Comparison of ENCODE assay signal across 9 mouse cellular contexts in the genomic region with DNA sequence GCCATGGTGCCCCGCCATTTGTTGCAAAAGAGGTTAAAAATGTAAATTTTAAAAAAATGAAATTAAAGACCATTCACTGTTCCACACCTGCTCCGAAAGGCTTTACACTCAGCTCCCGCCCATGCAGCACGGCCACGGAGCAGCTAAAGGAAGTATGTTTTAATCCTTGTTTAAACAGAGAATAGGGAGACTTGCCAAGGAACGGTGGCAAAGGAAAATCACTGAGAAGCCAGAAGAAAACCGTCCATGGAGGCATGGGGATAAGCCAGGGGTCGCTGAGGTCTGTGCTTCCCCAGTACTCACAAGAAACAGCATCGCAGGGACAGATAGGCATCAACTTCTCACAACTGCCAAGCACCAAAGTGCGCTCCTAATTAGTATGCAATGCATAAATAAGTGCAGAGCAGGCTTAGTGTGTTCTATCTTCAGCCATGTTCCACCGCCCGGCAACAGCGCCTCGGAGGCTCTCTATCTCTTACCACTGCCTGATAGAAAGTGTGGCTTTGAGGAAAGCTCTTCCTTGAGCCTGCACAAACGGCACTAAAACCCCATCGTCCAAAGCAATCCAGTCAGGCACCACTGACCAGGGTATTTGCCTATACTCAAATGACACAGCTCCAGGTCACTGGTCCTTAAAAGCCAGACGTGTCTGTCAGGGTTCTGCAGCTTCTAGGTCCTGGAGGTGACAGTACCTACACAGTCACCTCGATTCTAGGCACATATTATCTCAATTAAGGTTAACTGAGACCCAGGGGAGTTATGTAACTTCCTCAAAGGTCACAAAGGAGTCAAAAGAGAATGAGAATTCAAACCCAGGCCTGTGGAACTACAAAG.
DNase-seq lines count a peak whose midpoint lies in the region; ATAC-seq and TF ChIP-seq lines count a peak whose summit lies in the region.
"Had no signal": no experiment of that assay in that cellular context is flagged by ENCODE, and none has a peak within 500 bp of the region (broad histone marks: within the 10 kb centered on the region; RNA-seq: fewer than 3 reads in every experiment).

No protein-coding gene starts in this region.

- peak overlapping the region; percentile 19; the same call in 1 of the 2 replicates for H3K4me2 ChIP-seq in embryonic facial prominence, embryonic 11.5 days (ENCODE audit: low read depth, low read length)
- peak overlapping the region; percentile 45 for H3K4me2 ChIP-seq in intestine, embryonic 14.5 days (ENCODE audit: low read length)
- peak overlapping the region; percentile 49 for H3K4me2 ChIP-seq in lung, embryonic 14.5 days
- peak overlapping the region; percentile 31 for H3K4me2 ChIP-seq in stomach, embryonic 14.5 days (replicated peaks; ENCODE audit: low read depth, low read length)

- H3K36me3 ChIP-seq in ES-Bruce4 (ENCODE audit: control insufficient read depth, insufficient read depth, low read length, poor library complexity, severe bottlenecking), result no peaks in the 10 kb centered on the region
- H3K36me3 ChIP-seq in embryonic facial prominence, embryonic 11.5 days (replicated peaks; ENCODE audit: control insufficient read depth, insufficient read depth, low read depth, low read length), result no peaks in the 10 kb centered on the region
- no peaks in the 10 kb centered on the region for H3K36me3 ChIP-seq in intestine, embryonic 14.5 days (ENCODE audit: control insufficient read depth, insufficient read depth, low read length)
- H3K36me3 ChIP-seq in lung, embryonic 14.5 days (ENCODE audit: insufficient read depth), result no peaks in the 10 kb centered on the region
- no peaks in the 10 kb centered on the region for H3K36me3 ChIP-seq in stomach, embryonic 14.5 days (ENCODE audit: control insufficient read depth, insufficient read depth, low read length)

- H3K27me3 ChIP-seq in ES-Bruce4 (ENCODE audit: control insufficient read depth, insufficient read depth, low read length, poor library complexity, severe bottlenecking), result no peaks in the 10 kb centered on the region
- no peaks in the 10 kb centered on the region for H3K27me3 ChIP-seq in embryonic facial prominence, embryonic 11.5 days (ENCODE audit: control insufficient read depth, insufficient read depth, low read length)
- no peaks in the 10 kb centered on the region for H3K27me3 ChIP-seq in intestine, embryonic 14.5 days (replicated peaks; ENCODE audit: control insufficient read depth, insufficient read depth, low read length)
- no peaks in the 10 kb centered on the region for H3K27me3 ChIP-seq in lung, embryonic 14.5 days (ENCODE audit: insufficient read depth, low read length)
- H3K27me3 ChIP-seq in stomach, embryonic 14.5 days (ENCODE audit: control insufficient read depth, insufficient read depth, low read length), result no peaks in the 10 kb centered on the region
- H3K27me3 ChIP-seq: megakaryocyte, embryonic 14.5 days had no signal

- ATAC-seq in embryonic facial prominence, embryonic 11.5 days (replicated peaks; ENCODE audit: insufficient number of reproducible peaks, low FRiP score, low TSS enrichment, low read depth), result no peak
- peak; percentile 39; the same call in 1 of the 2 replicates for ATAC-seq in intestine, embryonic 14.5 days (replicated peaks; ENCODE audit: low FRiP score, low TSS enrichment, low read depth)
- ATAC-seq in lung, embryonic 14.5 days (ENCODE audit: insufficient read depth), result peak; percentile 53; the same call in 1 of the 2 replicates
- 0 out of 2 replicates have a peak, but pooled peaks have one; percentile 66 for ATAC-seq in stomach, embryonic 14.5 days (ENCODE audit: insufficient number of reproducible peaks, insufficient read depth, low FRiP score, low read depth)
- no peak for ATAC-seq in granulocyte monocyte progenitor cell, adult 5-6 weeks (replicated peaks; ENCODE audit: poor library complexity, severe bottlenecking)

- H3K27ac ChIP-seq in ES-Bruce4 (ENCODE audit: insufficient read depth, low read length), result no peak overlapping the region
- peak overlapping the region; percentile 16; the same call in 1 of the 2 replicates for H3K27ac ChIP-seq in embryonic facial prominence, embryonic 11.5 days (replicated peaks; ENCODE audit: low read depth, low read length)
- peak overlapping the region; percentile 29 for H3K27ac ChIP-seq in intestine, embryonic 14.5 days (ENCODE audit: low read depth)
- peak overlapping the region; percentile 76 for H3K27ac ChIP-seq in lung, embryonic 14.5 days (ENCODE audit: low read depth)
- peak overlapping the region; percentile 62; the same call in 1 of the 2 replicates for H3K27ac ChIP-seq in stomach, embryonic 14.5 days (ENCODE audit: low read length)

- no peak for TF ChIP-seq CTCF in ES-Bruce4 (IDR thresholded peaks at IDR 0.05; ENCODE audit: low read depth, low read length)
- TF ChIP-seq CTCF in lung, embryonic 14.5 days (IDR thresholded peaks at IDR 0.05; ENCODE audit: low read depth), result no peak

- no peak for DNase-seq in embryonic facial prominence, embryonic 11.5 days (ENCODE audit: low spot score)
- DNase-seq in intestine, embryonic 14.5 days (ENCODE audit: low spot score), result no peak
- peak; percentile 72 for DNase-seq in lung, embryonic 14.5 days
- DNase-seq in adrenal gland, adult 18-20 months (ENCODE audit: low spot score in 2 of 2), result no peak
- DNase-seq in testis, postnatal 10 days (ENCODE audit: low spot score), result no peak

- peak overlapping the region; percentile 55 for H3K4me3 ChIP-seq in ES-Bruce4 (ENCODE audit: low read depth, low read length)
- H3K4me3 ChIP-seq in embryonic facial prominence, embryonic 11.5 days (ENCODE audit: low read depth, low read length), result no peak overlapping the region
- 0 out of 2 replicates have a peak overlapping the region, but pooled peaks have one; percentile 0 for H3K4me3 ChIP-seq in intestine, embryonic 14.5 days (ENCODE audit: low read depth, low read length)
- peak overlapping the region; percentile 11; the same call in 1 of the 2 replicates for H3K4me3 ChIP-seq in lung, embryonic 14.5 days (ENCODE audit: low read depth, low read length)
- no peak overlapping the region for H3K4me3 ChIP-seq in stomach, embryonic 14.5 days (ENCODE audit: low read depth, low read length)
- H3K4me3 ChIP-seq: megakaryocyte, embryonic 14.5 days had no signal

- TF ChIP-seq EP300 in ES-Bruce4 (IDR thresholded peaks at IDR 0.05; ENCODE audit: insufficient read depth, low read depth, low read length), result no peak

- H3K9ac ChIP-seq in ES-Bruce4 (ENCODE audit: low read depth, poor library complexity, severe bottlenecking), result peak overlapping the region; percentile 32; the same call in 1 of the 2 replicates
- H3K9ac ChIP-seq in embryonic facial prominence, embryonic 11.5 days (replicated peaks; ENCODE audit: low read length), result no peak overlapping the region; the same call in 1 of the 2 replicates
- H3K9ac ChIP-seq in intestine, embryonic 14.5 days (ENCODE audit: low read length), result peak overlapping the region; percentile 32
- peak overlapping the region; percentile 37; the same call in 1 of the 2 replicates for H3K9ac ChIP-seq in lung, embryonic 14.5 days
- no peak overlapping the region for H3K9ac ChIP-seq in stomach, embryonic 14.5 days (replicated peaks; ENCODE audit: low read depth, low read length)

- H3K9me3 ChIP-seq in ES-Bruce4 (replicated peaks; ENCODE audit: control insufficient read depth, insufficient read depth, low read length, poor library complexity, severe bottlenecking), result no peaks in the 10 kb centered on the region
- no peaks in the 10 kb centered on the region for H3K9me3 ChIP-seq in embryonic facial prominence, embryonic 11.5 days (replicated peaks; ENCODE audit: control insufficient read depth, low read length)
- no peaks in the 10 kb centered on the region for H3K9me3 ChIP-seq in intestine, embryonic 14.5 days (ENCODE audit: control insufficient read depth, low read length)
- H3K9me3 ChIP-seq in lung, embryonic 14.5 days (ENCODE audit: low read depth, low read length), result no peaks in the 10 kb centered on the region
- H3K9me3 ChIP-seq in stomach, embryonic 14.5 days (ENCODE audit: control insufficient read depth, low read depth, low read length), result no peaks in the 10 kb centered on the region
- H3K9me3 ChIP-seq: megakaryocyte, embryonic 14.5 days had no signal

- peaks cover 2% of the 10 kb centered on the region for H3K4me1 ChIP-seq in ES-Bruce4 (ENCODE audit: control insufficient read depth, insufficient read depth, low read length)
- peaks cover 12% of the 10 kb centered on the region for H3K4me1 ChIP-seq in embryonic facial prominence, embryonic 11.5 days (ENCODE audit: control insufficient read depth, insufficient read depth, low read length)
- H3K4me1 ChIP-seq in intestine, embryonic 14.5 days (replicated peaks; ENCODE audit: control insufficient read depth, insufficient read depth, low read length), result peaks cover 46% of the 10 kb centered on the region; the same call in 1 of the 2 replicates
- H3K4me1 ChIP-seq in lung, embryonic 14.5 days (ENCODE audit: insufficient read depth), result peaks cover 35% of the 10 kb centered on the region
- peaks cover 48% of the 10 kb centered on the region for H3K4me1 ChIP-seq in stomach, embryonic 14.5 days (ENCODE audit: control insufficient read depth, insufficient read depth, low read length)

- no peak for TF ChIP-seq POLR2A in ES-Bruce4 (IDR thresholded peaks at IDR 0.05; ENCODE audit: insufficient read depth, low read length)

- 46% methylated on average over 18 of the region's 18 CpGs for WGBS in embryonic facial prominence, embryonic 11.5 days
- 32% methylated on average over 18 of the region's 18 CpGs for WGBS in intestine, embryonic 14.5 days
- 26% methylated on average over 18 of the region's 18 CpGs for WGBS in lung, embryonic 14.5 days
- 26% methylated on average over 18 of the region's 18 CpGs for WGBS in stomach, embryonic 14.5 days

Comparison
In these comparisons a context has a peak if more than half of its experiments do, and no peak if none do; other contexts are left out.
1. H3K4me3 ChIP-seq: peak in ES-Bruce4 (single experiment), intestine, embryonic 14.5 days (single experiment) and lung, embryonic 14.5 days (single experiment); none in embryonic facial prominence, embryonic 11.5 days (single experiment) and stomach, embryonic 14.5 days (single experiment).
2. H3K9ac ChIP-seq: peak in ES-Bruce4 (single experiment), intestine, embryonic 14.5 days (single experiment) and lung, embryonic 14.5 days (single experiment); none in embryonic facial prominence, embryonic 11.5 days (single experiment) and stomach, embryonic 14.5 days (single experiment).
3. ATAC-seq: peak in intestine, embryonic 14.5 days (single experiment), lung, embryonic 14.5 days (single experiment) and stomach, embryonic 14.5 days (single experiment); none in embryonic facial prominence, embryonic 11.5 days (single experiment) and granulocyte monocyte progenitor cell, adult 5-6 weeks (single experiment).
4. Peak in every context shown above with its lines, with median percentiles within 50 percentile points of each other: H3K4me2 ChIP-seq.